Mouse (Mus musculus) layer of hippocampus, adult 8-10 months (tissue): Measurements from ENCODE around the gene Fam189b. TPM values are rescaled to one million over a fixed set of nuclear protein-coding genes. Genes with fewer than 3 reads are reported as not detected.

ENCODE experiments used
- DNase-seq, 2 experiments: peaks; one replicate each; pipeline ENCODE4 v3.0.0; 2022; ENCODE audit warnings: low spot score in 2 of 2
- total RNA-seq, 4 experiments: library from RNA; stranded (reverse); gene quantifications; 2 replicates each; pipeline ENCODE4 v1.2.4; 2022

The Fam189b gene
- total RNA-seq, 4 experiments from 2014 or later = 52.6 to 54.5 (median 53.5) TPM

DNA sequence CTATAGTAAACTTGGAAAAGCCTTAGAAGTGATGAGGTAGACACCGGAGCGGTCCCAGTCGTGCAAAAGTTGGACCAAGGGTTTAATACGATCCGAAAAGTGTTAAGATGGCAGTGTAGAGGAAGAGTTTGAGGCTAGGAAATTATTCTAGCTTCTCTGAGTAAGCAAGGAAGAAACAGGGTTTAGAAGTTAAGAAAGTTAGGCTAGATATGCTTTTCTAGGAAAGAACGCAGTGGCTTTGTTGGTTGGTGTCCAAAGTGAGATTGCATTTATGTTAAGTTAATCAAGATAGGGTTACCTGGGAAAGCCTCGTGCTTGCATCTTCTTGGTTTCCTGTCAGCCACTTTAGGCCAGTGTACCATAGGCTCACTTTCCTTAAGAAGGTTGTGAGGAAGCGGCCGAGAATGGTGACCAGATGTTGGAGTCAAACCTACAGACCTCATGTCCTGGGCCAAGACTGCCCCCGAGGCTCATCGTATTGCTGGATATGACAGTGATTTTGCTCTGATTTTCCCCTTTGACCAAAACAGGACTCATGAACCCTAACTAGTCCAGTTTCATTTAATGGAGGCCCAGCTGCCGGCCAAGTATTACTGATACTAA, 17.6 kb upstream of the Fam189b start:
- DNase-seq = no peak

DNA sequence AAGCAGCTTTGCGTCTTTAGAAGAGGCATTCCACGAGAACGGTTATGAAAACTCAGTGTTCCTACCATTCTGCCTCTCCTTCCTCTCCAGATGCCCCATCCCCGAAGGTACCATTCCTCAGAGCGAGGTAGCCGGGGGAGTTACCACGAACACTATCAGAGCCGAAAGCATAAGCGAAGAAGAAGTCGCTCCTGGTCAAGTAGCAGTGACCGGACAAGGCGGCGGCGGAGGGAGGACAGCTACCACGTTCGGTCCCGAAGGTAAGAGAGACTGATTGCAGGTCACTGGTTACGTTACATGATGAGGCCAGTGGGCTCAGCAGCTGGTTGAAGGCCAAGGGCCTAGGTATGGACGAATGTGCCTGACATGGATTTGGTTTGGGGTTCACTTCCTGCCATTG, 16.0 kb upstream of the Fam189b start:
- DNase-seq = no peak

DNA sequence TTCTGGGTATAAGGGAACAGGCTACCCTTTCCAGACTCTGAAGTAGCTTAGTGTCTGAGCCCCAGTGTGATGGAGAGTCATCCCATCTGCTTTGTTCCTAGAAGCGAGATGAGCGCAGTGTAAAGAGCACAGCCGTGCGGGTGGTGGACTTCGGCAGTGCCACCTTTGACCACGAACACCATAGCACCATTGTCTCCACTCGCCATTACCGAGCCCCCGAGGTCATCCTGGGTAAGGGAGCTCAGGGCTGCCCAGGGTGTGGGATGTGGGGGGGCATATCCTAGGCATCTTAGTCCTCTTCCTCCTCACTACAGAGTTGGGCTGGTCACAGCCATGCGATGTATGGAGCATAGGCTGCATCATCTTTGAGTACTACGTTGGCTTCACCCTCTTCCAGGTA, 8.1 kb upstream of the Fam189b start:
- DNase-seq = no peak

- no peak for DNase-seq
These were observed 7.4 kb upstream of the Fam189b start for GRCm38 (mm10) chr3:89175544-89175943.

DNA sequence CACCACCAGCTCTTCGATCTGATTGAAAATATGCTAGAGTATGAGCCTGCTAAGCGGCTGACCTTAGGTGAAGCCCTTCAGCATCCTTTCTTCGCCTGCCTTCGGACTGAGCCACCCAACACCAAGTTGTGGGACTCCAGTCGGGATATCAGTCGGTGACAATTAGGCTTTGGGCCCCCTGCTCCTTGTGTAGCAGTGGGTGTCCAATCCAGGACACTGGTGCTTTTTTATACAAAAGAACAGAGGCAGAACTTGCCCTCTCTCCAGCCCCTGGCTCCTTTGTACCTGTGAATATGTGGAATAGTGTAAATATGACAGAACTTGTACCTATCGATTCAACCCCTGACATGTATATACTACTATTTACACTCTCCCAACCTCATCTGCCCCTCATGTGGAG, 6.5 kb upstream of the Fam189b start:
- DNase-seq = no peak

GRCm38 (mm10) chr3:89177242-89178106, 5.5 kb upstream of the Fam189b start, which contains the start of gene Scamp3:
TSS of gene Scamp3 (plus strand) at chr3:89177473.
- DNase-seq = peak; percentile 90

DNA sequence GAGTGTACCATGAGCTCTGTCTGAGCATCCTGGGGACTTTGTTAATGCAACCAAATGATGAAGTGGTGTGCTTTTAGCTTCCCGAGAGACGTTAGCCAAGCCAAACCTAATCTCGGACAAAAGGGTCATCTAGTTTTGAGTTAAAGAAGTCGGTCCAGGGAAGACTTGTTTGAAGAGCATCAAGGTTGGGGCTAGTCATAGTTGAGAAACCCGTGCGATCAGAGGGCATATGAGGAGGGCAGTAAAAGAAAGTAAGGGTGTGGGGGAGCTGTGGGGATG, 4.9 kb upstream of the Fam189b start:
- no peak for DNase-seq

- no peak for DNase-seq
These were observed 3.9 kb upstream of the Fam189b start for GRCm38 (mm10) chr3:89179056-89179455.

GRCm38 (mm10) chr3:89181749-89182500, 1.0 kb upstream of the Fam189b start:
- DNase-seq = no peak

DNA sequence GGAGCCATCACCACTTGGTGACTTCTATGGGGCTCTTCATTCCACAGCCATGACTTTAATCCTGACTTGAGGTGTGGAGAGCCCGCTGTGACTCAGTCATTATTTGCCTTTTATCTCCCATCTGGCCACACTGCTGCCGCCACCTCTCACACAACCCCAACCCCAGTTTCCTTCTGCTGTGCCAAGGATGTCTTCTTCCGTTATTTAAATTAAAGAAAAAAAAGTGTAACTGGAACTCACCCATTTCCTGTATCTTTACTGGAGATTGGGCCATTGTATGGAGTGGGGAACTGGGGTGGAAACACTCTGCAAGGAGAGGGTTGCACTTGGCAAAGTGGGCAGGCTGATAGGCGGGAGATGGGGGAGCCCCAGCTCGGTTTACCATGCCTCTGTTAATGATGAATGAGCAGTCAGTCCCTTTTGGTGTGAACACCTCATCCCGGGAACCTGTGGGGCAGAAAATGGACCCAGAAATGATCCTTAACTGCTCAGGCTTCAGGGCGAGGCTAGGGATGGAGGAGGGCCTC, 349 bp upstream of the Fam189b start:
- no peak for DNase-seq

GRCm38 (mm10) chr3:89183959-89184315, 994 bp downstream of the Fam189b start:
- peak in 1 of 2 experiments; percentile 15 for DNase-seq

DNA sequence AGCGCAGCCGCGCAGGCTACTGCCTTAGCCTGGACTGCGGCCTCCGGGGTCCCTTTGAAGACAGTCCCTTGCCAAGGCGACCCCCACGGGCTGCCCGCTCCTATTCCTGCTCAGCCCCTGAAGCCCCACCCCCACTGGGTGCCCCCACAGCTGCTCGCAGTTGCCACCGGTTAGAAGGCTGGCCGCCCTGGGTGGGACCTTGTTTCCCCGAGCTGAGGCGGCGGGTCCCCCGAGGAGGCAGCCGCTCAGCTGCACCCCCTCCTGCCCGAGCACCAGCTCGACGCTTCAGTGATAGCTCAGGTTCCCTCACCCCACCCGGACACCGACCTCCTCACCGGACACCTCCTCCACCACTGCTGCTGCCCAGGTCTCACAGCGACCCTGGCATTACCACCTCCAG, 4.3 kb downstream of the Fam189b start:
- no peak for DNase-seq

- DNase-seq = no peak
These were observed 4.9 kb downstream of the Fam189b start for GRCm38 (mm10) chr3:89187690-89188477.

- no peak for DNase-seq
These were observed 5.5 kb downstream of the Fam189b start for GRCm38 (mm10) chr3:89188478-89188875.

- DNase-seq = no peak
These were observed 7.5 kb downstream of the Fam189b start for GRCm38 (mm10) chr3:89190436-89190835.

DNA sequence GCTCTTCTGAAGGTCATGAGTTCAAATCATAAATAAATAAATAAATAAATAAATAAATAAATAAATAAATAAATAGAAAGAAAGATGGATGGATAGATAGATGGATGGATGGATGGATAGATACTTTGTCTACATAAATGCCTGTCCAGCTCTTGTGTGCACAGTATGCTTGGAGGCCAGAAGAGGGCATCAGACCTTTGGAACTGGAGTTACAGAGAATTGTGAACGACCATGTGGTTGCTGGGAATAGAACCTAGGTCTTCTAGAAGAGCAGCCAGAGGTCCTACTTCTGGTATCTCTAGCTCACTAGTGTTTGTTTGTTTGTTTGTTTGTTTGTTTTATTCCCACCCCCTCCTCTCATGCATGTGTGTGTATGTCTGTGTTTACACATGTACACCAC, 10.4 kb downstream of the Fam189b start:
- DNase-seq = no peak

- no peak for DNase-seq
These were observed 10.9 kb downstream of the Fam189b start for GRCm38 (mm10) chr3:89193853-89194252.

DNA sequence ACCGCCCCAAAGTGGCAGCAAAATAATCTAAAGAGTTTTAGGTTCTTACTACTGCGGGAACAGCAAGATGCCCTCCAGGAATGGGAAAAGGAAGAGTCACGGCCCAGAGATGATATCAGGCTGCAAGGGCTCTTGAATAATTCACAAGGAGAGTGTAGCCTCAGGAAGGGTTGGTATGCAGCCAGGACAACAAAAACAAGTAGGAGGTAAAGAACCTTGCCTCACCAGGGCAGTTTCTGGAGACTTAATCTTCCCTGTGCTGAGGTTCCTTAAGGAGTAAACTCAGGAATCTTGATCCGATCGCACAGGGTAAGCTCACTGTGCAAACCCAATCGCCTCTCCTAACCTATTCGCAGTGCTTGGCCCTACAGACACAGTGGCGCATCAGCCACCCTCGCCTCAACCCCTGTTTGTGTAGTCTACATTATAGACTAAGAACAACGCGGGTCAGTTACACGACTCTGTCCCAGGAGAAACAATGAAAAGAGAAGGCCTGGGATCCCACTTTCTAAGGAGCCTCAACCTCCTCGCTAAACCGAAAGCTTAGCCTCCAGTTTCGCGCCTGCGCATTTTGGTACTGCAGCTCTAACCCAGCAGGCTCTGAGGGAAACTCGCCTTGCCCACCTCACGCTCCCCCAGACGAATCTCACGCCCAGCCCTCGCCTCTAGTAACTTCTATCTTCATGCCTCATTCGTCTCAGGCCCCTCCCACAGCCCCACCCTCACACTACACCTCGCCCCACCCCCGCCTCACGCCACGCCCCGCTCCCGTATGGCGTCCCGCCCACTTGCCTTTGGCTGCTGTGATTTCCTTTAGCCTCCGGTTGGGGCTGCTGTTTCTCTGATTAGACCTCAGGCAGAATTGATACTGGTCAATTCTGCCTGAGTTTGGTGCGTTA, 13.3 kb downstream of the Fam189b start:
- peak; percentile 79 to 83 for DNase-seq

DNA sequence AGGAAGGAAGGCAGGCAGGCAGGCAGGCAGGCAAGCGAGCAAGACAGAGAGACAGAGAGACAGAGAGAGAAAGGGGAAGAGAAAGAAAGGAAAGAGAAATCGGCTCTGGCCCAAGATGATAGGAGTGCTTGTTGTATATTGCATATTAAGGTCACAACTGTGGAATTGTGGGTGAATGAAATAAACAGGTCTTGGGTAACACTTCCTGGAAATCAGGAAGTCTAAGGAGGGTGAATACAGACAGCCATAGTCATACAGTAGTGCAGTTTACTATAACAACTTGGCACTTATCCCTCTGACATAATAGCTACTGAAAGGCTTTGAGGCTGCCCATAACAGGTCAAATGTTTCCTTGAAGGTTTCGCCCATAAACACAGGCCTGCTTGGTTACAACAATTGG, 16.9 kb downstream of the Fam189b start:
- no peak for DNase-seq
